Mouse (Mus musculus): Measurements from ENCODE around the gene Snap91. TPM values are rescaled to one million over a fixed set of nuclear protein-coding genes. Genes with fewer than 3 reads are reported as not detected.

The Snap91 gene
- total and polyA plus RNA-seq, 2 experiments: 0.18 TPM; not detected in 1

DNA sequence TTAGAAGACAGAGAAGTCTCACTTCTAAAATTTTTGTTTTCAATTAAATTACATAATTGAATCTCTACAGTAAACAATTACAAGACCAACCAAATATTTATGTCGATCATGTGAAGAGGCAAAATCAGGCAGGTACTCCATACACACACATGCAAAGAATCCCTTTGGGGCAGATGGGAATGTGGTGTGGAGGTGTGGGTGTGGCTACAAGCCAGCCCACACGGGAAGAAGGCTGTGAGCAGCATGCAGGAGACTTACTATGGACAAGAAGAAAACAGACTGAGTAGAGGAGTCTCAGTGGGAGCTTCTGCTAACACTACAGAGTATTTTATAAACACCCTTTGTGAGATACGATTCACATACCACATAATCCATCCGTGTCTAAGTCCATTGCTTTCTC is 102.2 kb downstream of the Snap91 start:
- WGBS: 71% methylated on average over 4 of the region's 4 CpGs
- TF ChIP-seq CTCF (IDR thresholded peaks at IDR 0.05; ENCODE audit: low read depth, low read length) (no peak), POLR2A (IDR thresholded peaks at IDR 0.05; ENCODE audit: extremely low read depth, insufficient read depth, low read length) (no peak)
- Histone ChIP-seq H3K9ac (ENCODE audit: low read depth, low read length) (no peak overlapping the region), H3K79me2 (ENCODE audit: control insufficient read depth, insufficient read depth, low read length) (no peaks in the 10 kb centered on the region), H3K27ac (replicated peaks; ENCODE audit: insufficient read depth, low read depth, low read length) (no peak overlapping the region), H3K36me3 (ENCODE audit: control insufficient read depth, insufficient read depth, low read length) (no peaks in the 10 kb centered on the region), H3K27me3 (ENCODE audit: control insufficient read depth, insufficient read depth, low read length) (no peaks in the 10 kb centered on the region), H3K4me3 (ENCODE audit: insufficient read depth, low read depth, low read length) (no peak overlapping the region), H3K4me1 (ENCODE audit: control insufficient read depth, insufficient read depth, low read length) (no peaks in the 10 kb centered on the region)
- DNase-seq (ENCODE audit: extremely low read depth, low read depth, low spot score): no peak

GRCm38 (mm10) chr9:86777309-86777708 is 103.1 kb downstream of the Snap91 start:
- DNase-seq (ENCODE audit: extremely low read depth, low read depth, low spot score): no peak
- H3K27me3 ChIP-seq (ENCODE audit: control insufficient read depth, insufficient read depth, low read length): no peaks in the 10 kb centered on the region
- TF ChIP-seq CTCF (IDR thresholded peaks at IDR 0.05; ENCODE audit: low read depth, low read length) (no peak), POLR2A (IDR thresholded peaks at IDR 0.05; ENCODE audit: extremely low read depth, insufficient read depth, low read length) (no peak)
- H3K4me3 ChIP-seq (ENCODE audit: insufficient read depth, low read depth, low read length): no peak overlapping the region
- no peaks in the 10 kb centered on the region for H3K79me2 ChIP-seq (ENCODE audit: control insufficient read depth, insufficient read depth, low read length)
- WGBS: 58% methylated on average over 7 of the region's 7 CpGs
- no peaks in the 10 kb centered on the region for H3K4me1 ChIP-seq (ENCODE audit: control insufficient read depth, insufficient read depth, low read length)
- no peak overlapping the region for H3K27ac ChIP-seq (replicated peaks; ENCODE audit: insufficient read depth, low read depth, low read length)
- no peaks in the 10 kb centered on the region for H3K36me3 ChIP-seq (ENCODE audit: control insufficient read depth, insufficient read depth, low read length)
- no peak overlapping the region for H3K9ac ChIP-seq (ENCODE audit: low read depth, low read length)

GRCm38 (mm10) chr9:86775374-86775773 is 105.1 kb downstream of the Snap91 start:
- H3K4me3 ChIP-seq (ENCODE audit: insufficient read depth, low read depth, low read length): no peak overlapping the region
- H3K4me1 ChIP-seq (ENCODE audit: control insufficient read depth, insufficient read depth, low read length): no peaks in the 10 kb centered on the region
- H3K79me2 ChIP-seq (ENCODE audit: control insufficient read depth, insufficient read depth, low read length): no peaks in the 10 kb centered on the region
- H3K36me3 ChIP-seq (ENCODE audit: control insufficient read depth, insufficient read depth, low read length): no peaks in the 10 kb centered on the region
- no peak overlapping the region for H3K27ac ChIP-seq (replicated peaks; ENCODE audit: insufficient read depth, low read depth, low read length)
- no peaks in the 10 kb centered on the region for H3K27me3 ChIP-seq (ENCODE audit: control insufficient read depth, insufficient read depth, low read length)
- no peak for DNase-seq (ENCODE audit: extremely low read depth, low read depth, low spot score)
- H3K9ac ChIP-seq (ENCODE audit: low read depth, low read length): no peak overlapping the region
- WGBS: 95% methylated on average over 6 of the region's 6 CpGs
- TF ChIP-seq POLR2A (IDR thresholded peaks at IDR 0.05; ENCODE audit: extremely low read depth, insufficient read depth, low read length) (no peak), CTCF (IDR thresholded peaks at IDR 0.05; ENCODE audit: low read depth, low read length) (no peak)

DNA sequence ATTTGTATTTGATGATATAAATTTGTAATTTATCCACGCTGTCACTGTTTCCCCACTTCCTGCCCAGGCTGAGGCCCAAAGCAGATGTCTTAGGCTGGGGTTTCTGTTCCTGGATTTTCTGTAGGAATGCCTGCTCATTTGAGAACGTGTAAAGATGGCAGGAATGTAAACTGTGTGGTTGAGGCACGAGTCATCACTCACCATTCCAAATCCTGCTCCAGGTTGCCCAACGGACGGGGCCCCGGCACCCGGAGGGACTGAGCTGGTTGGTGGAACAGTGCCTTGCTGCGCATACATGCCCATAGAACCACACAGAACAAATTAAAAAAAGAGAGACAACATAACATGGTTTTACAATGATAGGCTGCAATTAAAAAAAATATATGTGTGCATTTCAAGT is 106.5 kb downstream of the Snap91 start:
- TF ChIP-seq CTCF (IDR thresholded peaks at IDR 0.05; ENCODE audit: low read depth, low read length) (no peak), POLR2A (IDR thresholded peaks at IDR 0.05; ENCODE audit: extremely low read depth, insufficient read depth, low read length) (no peak)
- Histone ChIP-seq H3K27ac (replicated peaks; ENCODE audit: insufficient read depth, low read depth, low read length) (no peak overlapping the region), H3K9ac (ENCODE audit: low read depth, low read length) (no peak overlapping the region), H3K79me2 (ENCODE audit: control insufficient read depth, insufficient read depth, low read length) (no peaks in the 10 kb centered on the region), H3K4me1 (ENCODE audit: control insufficient read depth, insufficient read depth, low read length) (no peaks in the 10 kb centered on the region), H3K27me3 (ENCODE audit: control insufficient read depth, insufficient read depth, low read length) (no peaks in the 10 kb centered on the region), H3K36me3 (ENCODE audit: control insufficient read depth, insufficient read depth, low read length) (no peaks in the 10 kb centered on the region), H3K4me3 (ENCODE audit: insufficient read depth, low read depth, low read length) (no peak overlapping the region)
- WGBS: 80% methylated on average over 8 of the region's 8 CpGs
- DNase-seq (ENCODE audit: extremely low read depth, low read depth, low spot score): no peak

GRCm38 (mm10) chr9:86772897-86773296 is 107.6 kb downstream of the Snap91 start:
- Histone ChIP-seq H3K4me1 (ENCODE audit: control insufficient read depth, insufficient read depth, low read length) (no peaks in the 10 kb centered on the region), H3K4me3 (ENCODE audit: insufficient read depth, low read depth, low read length) (no peak overlapping the region), H3K9ac (ENCODE audit: low read depth, low read length) (no peak overlapping the region), H3K27ac (replicated peaks; ENCODE audit: insufficient read depth, low read depth, low read length) (no peak overlapping the region), H3K36me3 (ENCODE audit: control insufficient read depth, insufficient read depth, low read length) (no peaks in the 10 kb centered on the region), H3K27me3 (ENCODE audit: control insufficient read depth, insufficient read depth, low read length) (no peaks in the 10 kb centered on the region), H3K79me2 (ENCODE audit: control insufficient read depth, insufficient read depth, low read length) (no peaks in the 10 kb centered on the region)
- TF ChIP-seq POLR2A (IDR thresholded peaks at IDR 0.05; ENCODE audit: extremely low read depth, insufficient read depth, low read length): no peak
- no peak for TF ChIP-seq CTCF (IDR thresholded peaks at IDR 0.05; ENCODE audit: low read depth, low read length)
- DNase-seq (ENCODE audit: extremely low read depth, low read depth, low spot score): no peak
- WGBS: 85% methylated on average over 3 of the region's 3 CpGs

DNA sequence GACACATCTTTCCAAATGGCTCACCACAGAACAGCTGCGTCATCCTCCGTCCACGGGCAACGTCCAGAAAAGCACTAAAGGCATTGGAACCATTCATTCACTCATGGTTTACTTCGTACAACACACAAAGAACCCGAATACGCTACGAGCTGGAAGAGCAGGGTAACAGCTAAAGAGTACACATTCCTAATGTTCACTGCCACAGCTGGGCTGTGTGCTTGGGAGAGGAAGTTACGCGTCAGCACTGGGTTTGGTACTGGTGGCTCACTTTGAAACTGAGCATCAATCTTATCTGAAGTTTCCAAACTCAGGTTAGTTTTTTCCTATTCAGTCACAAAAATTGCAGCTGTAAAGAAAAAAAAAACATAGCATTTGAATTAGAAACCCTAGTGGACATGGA is 113.5 kb downstream of the Snap91 start:
- Histone ChIP-seq H3K4me3 (ENCODE audit: insufficient read depth, low read depth, low read length) (no peak overlapping the region), H3K27ac (replicated peaks; ENCODE audit: insufficient read depth, low read depth, low read length) (no peak overlapping the region), H3K36me3 (ENCODE audit: control insufficient read depth, insufficient read depth, low read length) (no peaks in the 10 kb centered on the region), H3K9ac (ENCODE audit: low read depth, low read length) (no peak overlapping the region), H3K27me3 (ENCODE audit: control insufficient read depth, insufficient read depth, low read length) (no peaks in the 10 kb centered on the region), H3K4me1 (ENCODE audit: control insufficient read depth, insufficient read depth, low read length) (no peaks in the 10 kb centered on the region), H3K79me2 (ENCODE audit: control insufficient read depth, insufficient read depth, low read length) (no peaks in the 10 kb centered on the region)
- no peak for DNase-seq (ENCODE audit: extremely low read depth, low read depth, low spot score)
- 83% methylated on average over 10 of the region's 10 CpGs for WGBS
- no peak for TF ChIP-seq POLR2A (IDR thresholded peaks at IDR 0.05; ENCODE audit: extremely low read depth, insufficient read depth, low read length)
- no peak for TF ChIP-seq CTCF (IDR thresholded peaks at IDR 0.05; ENCODE audit: low read depth, low read length)
